Mouse (Mus musculus) monocyte, adult 2 months (primary cell): Measurements from ENCODE around the gene Dnase2b.

Experiments
- DNase-seq, 2 experiments: peaks; one replicate each; pipeline ENCODE4 v3.0.0; 2022; ENCODE audit warnings: low spot score in 2 of 2, low read depth in 1 of 2

Gene Dnase2b

GRCm38 (mm10) chr3:146570939-146571338, 44.5 kb downstream of the Dnase2b start:
- DNase-seq = no peak

DNA sequence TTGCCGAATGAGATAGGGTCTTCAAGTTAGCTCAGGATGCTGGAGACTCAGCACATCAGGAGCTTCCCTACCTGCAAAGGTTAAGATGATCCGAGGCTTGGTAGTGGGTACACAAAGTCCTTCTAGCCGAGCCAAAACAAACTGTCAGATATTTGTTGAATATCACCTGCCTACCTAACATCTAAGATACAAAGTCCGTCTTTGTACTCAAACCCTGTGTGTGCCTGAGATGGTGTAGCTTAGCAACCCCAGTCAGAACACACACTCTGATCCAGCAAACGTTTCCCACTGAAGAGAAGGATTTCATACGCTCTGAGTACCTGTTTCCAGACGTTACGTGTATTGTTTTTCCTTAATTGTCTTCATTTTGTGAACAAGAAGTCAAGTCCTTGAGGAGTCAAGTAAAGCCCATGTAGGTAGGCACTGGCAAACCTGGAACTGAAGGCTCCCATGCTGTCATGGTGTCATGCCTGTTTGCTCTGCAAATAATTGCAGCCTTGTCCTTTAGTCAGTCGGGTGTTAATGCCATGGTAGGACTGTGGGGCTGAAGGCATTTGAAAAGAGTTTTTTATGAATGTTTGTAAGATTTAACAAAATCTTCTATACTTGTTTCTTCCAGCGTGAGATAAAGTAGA, 45.1 kb downstream of the Dnase2b start, which contains the start of gene Uox:
Uox (plus strand) TSS at position 279 of the 635 bp plus-strand sequence.
- DNase-seq = no peak

GRCm38 (mm10) chr3:146569594-146569993, 45.8 kb downstream of the Dnase2b start:
- DNase-seq = no peak

DNA sequence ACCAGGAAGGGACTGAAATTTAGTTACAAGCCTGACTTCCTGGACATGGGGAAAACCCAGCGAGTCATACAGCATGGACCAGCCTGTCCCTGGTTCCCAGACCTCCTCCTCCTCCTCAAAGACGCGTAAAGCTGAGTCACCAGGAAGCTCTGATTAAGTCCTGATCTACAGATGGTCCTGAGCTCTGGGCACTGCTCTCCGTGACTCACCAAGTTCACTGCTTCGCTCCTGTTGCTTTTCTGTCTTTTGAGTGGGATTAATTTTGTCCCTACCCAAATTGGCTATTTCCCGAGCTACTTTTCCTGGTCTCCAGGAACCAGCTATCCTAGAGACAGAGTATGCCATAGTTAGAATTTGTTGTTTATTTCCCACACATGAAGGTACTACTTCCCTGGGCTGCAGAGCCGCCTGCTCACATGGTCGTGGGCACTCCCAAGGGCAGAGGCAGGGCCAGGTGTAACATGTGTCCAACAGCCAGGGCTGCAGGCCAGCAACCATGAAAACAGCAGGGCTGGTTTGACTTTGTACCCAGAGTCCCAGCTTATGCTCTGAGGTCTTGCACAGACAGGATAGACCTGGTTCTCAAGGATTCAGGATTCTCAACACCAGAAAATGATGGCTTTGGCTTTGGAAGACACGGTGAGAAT, 47.4 kb downstream of the Dnase2b start:
- DNase-seq = no peak

- no peak for DNase-seq
Measured at GRCm38 (mm10) chr3:146567366-146567765, 48.0 kb downstream of the Dnase2b start.

GRCm38 (mm10) chr3:146565065-146565411, 50.4 kb downstream of the Dnase2b start:
- no peak for DNase-seq

- peak; percentile 10 to 52 for DNase-seq
Measured at GRCm38 (mm10) chr3:146564268-146565064, 50.9 kb downstream of the Dnase2b start.

GRCm38 (mm10) chr3:146562936-146563335, 52.5 kb downstream of the Dnase2b start:
- no peak for DNase-seq

DNA sequence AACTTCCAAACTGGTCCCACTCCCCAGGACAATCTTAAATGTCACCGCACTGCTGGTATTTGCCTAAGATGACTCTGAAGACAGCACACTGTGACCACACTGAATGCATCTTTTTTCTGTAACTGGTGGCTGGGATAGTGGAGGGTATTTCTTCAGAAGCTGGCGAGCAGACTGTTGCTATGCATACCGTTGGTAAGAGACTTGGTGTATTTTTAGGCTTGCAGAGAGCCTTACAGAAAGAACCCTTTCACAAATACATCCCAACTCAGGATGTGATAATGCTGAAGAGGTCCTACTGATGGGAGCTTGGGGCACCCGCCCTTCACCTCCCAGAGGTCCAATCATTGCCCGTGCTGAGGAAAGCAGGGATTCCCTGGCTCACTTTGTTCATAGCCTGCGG, 57.9 kb downstream of the Dnase2b start:
- DNase-seq = no peak

DNA sequence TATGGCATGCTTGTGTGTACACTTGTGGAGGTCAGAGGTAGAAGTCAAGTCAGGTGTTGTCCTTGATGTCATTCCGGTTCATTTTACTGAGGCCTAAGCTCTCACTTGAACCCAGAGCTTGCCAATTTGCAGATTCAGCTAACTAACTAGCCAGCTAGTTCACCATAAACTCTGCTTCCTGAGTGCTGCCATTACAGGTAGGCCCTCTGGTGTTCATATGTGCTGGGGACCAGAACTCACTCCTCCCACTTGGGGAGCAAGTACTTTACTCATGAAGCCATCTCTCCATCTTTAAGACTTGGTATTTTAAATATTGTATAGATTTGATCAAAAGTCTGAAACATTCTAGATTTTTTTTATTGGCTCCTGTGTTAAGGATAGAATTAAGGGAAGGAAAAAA, 58.8 kb downstream of the Dnase2b start:
- no peak for DNase-seq

- no peak for DNase-seq
Measured at GRCm38 (mm10) chr3:146554816-146555215, 60.6 kb downstream of the Dnase2b start.

GRCm38 (mm10) chr3:146543632-146544031, 71.8 kb downstream of the Dnase2b start:
- no peak for DNase-seq

DNA sequence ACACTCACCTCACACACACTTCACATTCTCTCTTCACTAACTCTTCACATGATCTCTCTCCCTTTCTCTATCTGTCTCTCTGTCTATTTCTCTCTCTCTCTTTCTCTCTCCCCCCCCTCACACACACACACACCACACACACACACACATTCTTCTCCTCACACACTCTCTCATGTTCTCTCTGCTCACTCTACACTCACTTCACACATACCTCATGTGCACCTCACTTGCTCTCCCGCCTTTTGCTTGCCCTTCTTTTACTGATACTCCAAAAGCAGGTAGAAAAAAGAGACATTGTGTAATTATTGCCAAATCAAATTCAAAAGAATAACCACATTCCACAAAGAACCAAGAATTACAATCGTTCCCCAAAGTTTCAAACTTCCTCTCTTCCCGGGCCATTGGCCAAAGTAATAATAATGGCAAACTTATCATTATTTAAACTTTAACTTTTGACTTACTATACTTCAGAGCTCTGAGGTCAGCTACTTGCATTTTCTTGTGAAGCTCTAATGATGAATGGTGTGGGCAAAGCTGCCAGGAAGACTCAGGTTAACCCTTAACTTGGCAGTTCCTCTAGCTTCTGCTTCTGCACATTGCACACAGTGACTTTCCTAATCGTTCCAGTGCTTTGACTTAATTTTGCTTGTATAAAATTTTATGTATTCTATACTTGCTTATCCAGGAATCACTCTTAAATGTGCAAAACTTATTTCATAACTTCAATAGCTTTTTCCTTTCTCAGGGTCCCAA, 74.7 kb downstream of the Dnase2b start:
- DNase-seq = no peak

GRCm38 (mm10) chr3:146534986-146535385, 80.4 kb downstream of the Dnase2b start:
- no peak for DNase-seq
